Mouse (Mus musculus): Measurements from ENCODE around the gene Zfp316. TPM values are rescaled to one million over a fixed set of nuclear protein-coding genes. Genes with fewer than 3 reads are reported as not detected.

The Zfp316 gene
- polyA plus RNA-seq, 1 experiment from 2014 or later: 3.3 TPM

GRCm38 (mm10) chr5:143270151-143270519 is 313 bp upstream of the Zfp316 start:
- Histone ChIP-seq H3K4me3 (ENCODE audit: low read length) (peak overlapping the region; percentile 80), H3K27ac (ENCODE audit: low read depth, low read length) (peak overlapping the region; percentile 85), H3K9ac (ENCODE audit: low read depth, low read length) (peak overlapping the region; percentile 95), H3K36me3 (ENCODE audit: control insufficient read depth, insufficient read depth, low read length) (no peaks in the 10 kb centered on the region), H3K27me3 (replicated peaks; ENCODE audit: control insufficient read depth, insufficient read depth, low read length) (no peaks in the 10 kb centered on the region), H3K9me3 (ENCODE audit: control insufficient read depth, low read length) (no peaks in the 10 kb centered on the region), H3K4me2 (ENCODE audit: low read length) (peak overlapping the region; percentile 89), H3K4me1 (ENCODE audit: control insufficient read depth, insufficient read depth, low read depth, low read length) (peaks cover 31% of the 10 kb centered on the region)
- peak; percentile 40 for ATAC-seq
- WGBS: 3% methylated on average over 12 of the region's 12 CpGs

GRCm38 (mm10) chr5:143268985-143269362 is 848 bp downstream of the Zfp316 start:
- Histone ChIP-seq H3K36me3 (ENCODE audit: control insufficient read depth, insufficient read depth, low read length) (peaks cover 2% of the 10 kb centered on the region), H3K9me3 (ENCODE audit: control insufficient read depth, low read length) (no peaks in the 10 kb centered on the region), H3K4me1 (ENCODE audit: control insufficient read depth, insufficient read depth, low read depth, low read length) (peaks cover 31% of the 10 kb centered on the region), H3K27ac (ENCODE audit: low read depth, low read length) (peak overlapping the region; percentile 85), H3K9ac (ENCODE audit: low read depth, low read length) (peak overlapping the region; percentile 95), H3K4me2 (ENCODE audit: low read length) (peak overlapping the region; percentile 89), H3K4me3 (ENCODE audit: low read length) (peak overlapping the region; percentile 80), H3K27me3 (replicated peaks; ENCODE audit: control insufficient read depth, insufficient read depth, low read length) (no peaks in the 10 kb centered on the region)
- peak; percentile 1; the same call in 1 of the 2 replicates for ATAC-seq
- WGBS: 13% methylated on average over 8 of the region's 8 CpGs

GRCm38 (mm10) chr5:143266794-143267193 is 3.0 kb downstream of the Zfp316 start:
- no peak overlapping the region for H3K9ac ChIP-seq (ENCODE audit: low read depth, low read length)
- H3K27me3 ChIP-seq (replicated peaks; ENCODE audit: control insufficient read depth, insufficient read depth, low read length): no peaks in the 10 kb centered on the region
- no peak overlapping the region for H3K27ac ChIP-seq (ENCODE audit: low read depth, low read length)
- peaks cover 21% of the 10 kb centered on the region for H3K36me3 ChIP-seq (ENCODE audit: control insufficient read depth, insufficient read depth, low read length)
- 89% methylated on average over 6 of the region's 6 CpGs for WGBS
- H3K4me1 ChIP-seq (ENCODE audit: control insufficient read depth, insufficient read depth, low read depth, low read length): peaks cover 31% of the 10 kb centered on the region
- H3K4me3 ChIP-seq (ENCODE audit: low read length): no peak overlapping the region
- no peak overlapping the region for H3K4me2 ChIP-seq (ENCODE audit: low read length)
- H3K9me3 ChIP-seq (ENCODE audit: control insufficient read depth, low read length): no peaks in the 10 kb centered on the region
- no peak for ATAC-seq

GRCm38 (mm10) chr5:143265409-143265808 is 4.4 kb downstream of the Zfp316 start:
- no peaks in the 10 kb centered on the region for H3K9me3 ChIP-seq (ENCODE audit: control insufficient read depth, low read length)
- no peak overlapping the region for H3K9ac ChIP-seq (ENCODE audit: low read depth, low read length)
- no peak overlapping the region for H3K4me2 ChIP-seq (ENCODE audit: low read length)
- peaks cover 20% of the 10 kb centered on the region for H3K4me1 ChIP-seq (ENCODE audit: control insufficient read depth, insufficient read depth, low read depth, low read length)
- H3K27ac ChIP-seq (ENCODE audit: low read depth, low read length): no peak overlapping the region
- WGBS: 40% methylated on average over 1 of the region's 1 CpGs
- peaks cover 24% of the 10 kb centered on the region for H3K36me3 ChIP-seq (ENCODE audit: control insufficient read depth, insufficient read depth, low read length)
- no peaks in the 10 kb centered on the region for H3K27me3 ChIP-seq (replicated peaks; ENCODE audit: control insufficient read depth, insufficient read depth, low read length)
- no peak overlapping the region for H3K4me3 ChIP-seq (ENCODE audit: low read length)
- no peak for ATAC-seq

GRCm38 (mm10) chr5:143264689-143265088 is 5.1 kb downstream of the Zfp316 start:
- no peaks in the 10 kb centered on the region for H3K9me3 ChIP-seq (ENCODE audit: control insufficient read depth, low read length)
- no peak overlapping the region for H3K9ac ChIP-seq (ENCODE audit: low read depth, low read length)
- H3K36me3 ChIP-seq (ENCODE audit: control insufficient read depth, insufficient read depth, low read length): peaks cover 28% of the 10 kb centered on the region
- 97% methylated on average over 10 of the region's 10 CpGs for WGBS
- H3K27ac ChIP-seq (ENCODE audit: low read depth, low read length): no peak overlapping the region
- no peaks in the 10 kb centered on the region for H3K27me3 ChIP-seq (replicated peaks; ENCODE audit: control insufficient read depth, insufficient read depth, low read length)
- H3K4me1 ChIP-seq (ENCODE audit: control insufficient read depth, insufficient read depth, low read depth, low read length): peaks cover 17% of the 10 kb centered on the region
- no peak overlapping the region for H3K4me3 ChIP-seq (ENCODE audit: low read length)
- ATAC-seq: no peak
- no peak overlapping the region for H3K4me2 ChIP-seq (ENCODE audit: low read length)

- whole genome bisulfite sequencing: 94% methylated on average over 8 of the region's 8 CpGs
- ATAC-seq: no peak
- peaks cover 10% of the 10 kb centered on the region for H3K27me3 ChIP-seq (replicated peaks; ENCODE audit: control insufficient read depth, insufficient read depth, low read length)
- H3K9ac ChIP-seq (ENCODE audit: low read depth, low read length): no peak overlapping the region
- no peak overlapping the region for H3K4me2 ChIP-seq (ENCODE audit: low read length)
- peaks cover 31% of the 10 kb centered on the region for H3K36me3 ChIP-seq (ENCODE audit: control insufficient read depth, insufficient read depth, low read length)
- no peak overlapping the region for H3K4me3 ChIP-seq (ENCODE audit: low read length)
- no peak overlapping the region for H3K27ac ChIP-seq (ENCODE audit: low read depth, low read length)
- H3K4me1 ChIP-seq (ENCODE audit: control insufficient read depth, insufficient read depth, low read depth, low read length): no peaks in the 10 kb centered on the region
- no peaks in the 10 kb centered on the region for H3K9me3 ChIP-seq (ENCODE audit: control insufficient read depth, low read length)
Measured at GRCm38 (mm10) chr5:143261636-143262035, 8.2 kb downstream of the Zfp316 start.

- ATAC-seq: no peak
- Histone ChIP-seq H3K9ac (ENCODE audit: low read depth, low read length) (no peak overlapping the region), H3K27ac (ENCODE audit: low read depth, low read length) (no peak overlapping the region), H3K27me3 (replicated peaks; ENCODE audit: control insufficient read depth, insufficient read depth, low read length) (peaks cover 28% of the 10 kb centered on the region), H3K36me3 (ENCODE audit: control insufficient read depth, insufficient read depth, low read length) (peaks cover 42% of the 10 kb centered on the region), H3K9me3 (ENCODE audit: control insufficient read depth, low read length) (peaks cover 2% of the 10 kb centered on the region; the same call in 1 of the 2 replicates), H3K4me2 (ENCODE audit: low read length) (no peak overlapping the region), H3K4me1 (ENCODE audit: control insufficient read depth, insufficient read depth, low read depth, low read length) (peaks cover 17% of the 10 kb centered on the region), H3K4me3 (ENCODE audit: low read length) (no peak overlapping the region)
- WGBS: 93% methylated on average over 5 of the region's 5 CpGs
Measured at GRCm38 (mm10) chr5:143255802-143256201, 14.0 kb downstream of the Zfp316 start.

GRCm38 (mm10) chr5:143255131-143255519 is 14.7 kb downstream of the Zfp316 start:
- Histone ChIP-seq H3K27me3 (replicated peaks; ENCODE audit: control insufficient read depth, insufficient read depth, low read length) (peaks cover 28% of the 10 kb centered on the region), H3K27ac (ENCODE audit: low read depth, low read length) (no peak overlapping the region), H3K9me3 (ENCODE audit: control insufficient read depth, low read length) (peaks cover 2% of the 10 kb centered on the region; the same call in 1 of the 2 replicates), H3K9ac (ENCODE audit: low read depth, low read length) (no peak overlapping the region), H3K36me3 (ENCODE audit: control insufficient read depth, insufficient read depth, low read length) (peaks cover 40% of the 10 kb centered on the region), H3K4me1 (ENCODE audit: control insufficient read depth, insufficient read depth, low read depth, low read length) (peaks cover 17% of the 10 kb centered on the region), H3K4me2 (ENCODE audit: low read length) (no peak overlapping the region), H3K4me3 (ENCODE audit: low read length) (no peak overlapping the region)
- 38% methylated on average over 24 of the region's 24 CpGs for WGBS
- no peak for ATAC-seq

- H3K9ac ChIP-seq (ENCODE audit: low read depth, low read length): no peak overlapping the region
- peaks cover 2% of the 10 kb centered on the region; the same call in 1 of the 2 replicates for H3K9me3 ChIP-seq (ENCODE audit: control insufficient read depth, low read length)
- H3K4me3 ChIP-seq (ENCODE audit: low read length): 0 out of 2 replicates have a peak overlapping the region, but pooled peaks have one; percentile 6
- ATAC-seq: no peak
- H3K36me3 ChIP-seq (ENCODE audit: control insufficient read depth, insufficient read depth, low read length): peaks cover 38% of the 10 kb centered on the region
- H3K27me3 ChIP-seq (replicated peaks; ENCODE audit: control insufficient read depth, insufficient read depth, low read length): peaks cover 28% of the 10 kb centered on the region
- 19% methylated on average over 66 of the region's 66 CpGs for WGBS
- H3K27ac ChIP-seq (ENCODE audit: low read depth, low read length): no peak overlapping the region
- no peak overlapping the region; the same call in 1 of the 2 replicates for H3K4me2 ChIP-seq (ENCODE audit: low read length)
- peaks cover 17% of the 10 kb centered on the region for H3K4me1 ChIP-seq (ENCODE audit: control insufficient read depth, insufficient read depth, low read depth, low read length)
Measured at GRCm38 (mm10) chr5:143254487-143255130, 15.2 kb downstream of the Zfp316 start.
